Mouse (Mus musculus): ENCODE data around the gene Insc.

DNA sequence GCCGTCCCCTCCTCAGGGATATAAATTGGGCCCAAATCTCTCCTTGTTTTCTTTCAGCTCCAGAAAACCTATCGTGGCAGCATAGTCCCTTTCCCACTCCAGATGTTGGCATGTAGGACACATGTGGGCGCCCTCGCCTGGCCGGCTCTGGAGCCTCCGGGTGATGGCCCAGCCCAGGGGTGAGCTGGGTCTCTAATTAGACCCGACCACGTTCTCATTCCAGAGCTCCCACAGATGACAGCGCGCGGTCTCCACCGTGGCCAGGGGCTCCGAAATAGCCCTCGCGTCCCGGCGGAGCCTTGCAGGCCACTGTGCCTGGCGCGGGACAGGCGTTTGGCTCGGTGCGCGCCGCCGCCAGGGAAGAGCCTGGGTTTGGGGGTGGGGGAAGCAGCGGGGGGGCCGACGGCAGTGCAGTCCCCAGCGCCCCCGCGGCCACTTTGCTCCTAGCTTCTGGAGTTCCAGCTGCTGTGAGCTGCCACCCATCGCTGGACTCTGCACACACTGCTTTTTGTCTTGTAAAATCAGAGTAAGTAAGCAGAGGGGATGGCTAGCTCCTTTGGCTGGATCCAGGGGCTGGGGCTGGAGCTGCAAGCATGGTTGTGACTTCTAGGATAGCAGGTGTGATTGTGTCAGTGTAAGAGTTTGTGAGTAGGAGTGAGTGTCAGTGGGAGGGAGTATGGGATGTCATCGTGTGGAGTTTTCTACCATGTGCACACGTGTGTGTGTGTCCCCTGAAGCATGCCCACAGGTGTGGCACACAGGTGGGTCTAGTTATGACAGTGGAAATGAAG is 2.2 kb downstream of the Insc start:
- TF ChIP-seq POLR2A (IDR thresholded peaks at IDR 0.05; ENCODE audit: insufficient read depth, low read depth, low read length) (no peak), CTCF (IDR thresholded peaks at IDR 0.05; ENCODE audit: insufficient read depth, low read depth, low read length) (no peak)

Data from olfactory bulb, adult 2 months (tissue).